Mouse (Mus musculus): ENCODE measurements around the gene Tdg. TPM values are rescaled to one million over a fixed set of nuclear protein-coding genes. Genes with fewer than 3 reads are reported as not detected.
A peak's percentile ranks its signal among the peaks of the same experiment; 100 is the strongest.

Gene Tdg
- polyA plus RNA-seq, 1 experiment from 2014 or later, result 291 TPM

GRCm38 (mm10) chr10:82639032-82639698 lies 9.5 kb downstream of the Tdg start:
- 92% methylated on average over 8 of the region's 8 CpGs for WGBS
- H3K4me1 ChIP-seq, result no peaks in the 10 kb centered on the region
- no peaks in the 10 kb centered on the region for H3K9me3 ChIP-seq
- no peak overlapping the region for H3K27ac ChIP-seq
- peaks cover 100% of the 10 kb centered on the region for H3K36me3 ChIP-seq (replicated peaks)
- H3K4me3 ChIP-seq, result no peak overlapping the region
- no peak for DNase-seq (ENCODE audit: extremely low spot score, low spot score)
- no peaks in the 10 kb centered on the region for H3K27me3 ChIP-seq (ENCODE audit: poor library complexity, severe bottlenecking)

- WGBS, result 90% methylated on average over 9 of the region's 9 CpGs
- DNase-seq (ENCODE audit: extremely low spot score, low spot score), result no peak
- no peaks in the 10 kb centered on the region for H3K27me3 ChIP-seq (ENCODE audit: poor library complexity, severe bottlenecking)
- no peaks in the 10 kb centered on the region for H3K9me3 ChIP-seq
- H3K36me3 ChIP-seq (replicated peaks), result peaks cover 100% of the 10 kb centered on the region
- no peak overlapping the region for H3K4me3 ChIP-seq
- H3K27ac ChIP-seq, result no peak overlapping the region
- no peaks in the 10 kb centered on the region for H3K4me1 ChIP-seq
These were observed 11.9 kb downstream of the Tdg start for GRCm38 (mm10) chr10:82641481-82641880.

GRCm38 (mm10) chr10:82646083-82646482 lies 16.5 kb downstream of the Tdg start:
- Histone ChIP-seq H3K9me3 (no peaks in the 10 kb centered on the region), H3K27me3 (ENCODE audit: poor library complexity, severe bottlenecking) (no peaks in the 10 kb centered on the region), H3K36me3 (replicated peaks) (peaks cover 84% of the 10 kb centered on the region), H3K4me1 (no peaks in the 10 kb centered on the region), H3K4me3 (no peak overlapping the region), H3K27ac (no peak overlapping the region)
- no peak for DNase-seq (ENCODE audit: extremely low spot score, low spot score)
- WGBS, result 94% methylated on average over 8 of the region's 8 CpGs

DNA sequence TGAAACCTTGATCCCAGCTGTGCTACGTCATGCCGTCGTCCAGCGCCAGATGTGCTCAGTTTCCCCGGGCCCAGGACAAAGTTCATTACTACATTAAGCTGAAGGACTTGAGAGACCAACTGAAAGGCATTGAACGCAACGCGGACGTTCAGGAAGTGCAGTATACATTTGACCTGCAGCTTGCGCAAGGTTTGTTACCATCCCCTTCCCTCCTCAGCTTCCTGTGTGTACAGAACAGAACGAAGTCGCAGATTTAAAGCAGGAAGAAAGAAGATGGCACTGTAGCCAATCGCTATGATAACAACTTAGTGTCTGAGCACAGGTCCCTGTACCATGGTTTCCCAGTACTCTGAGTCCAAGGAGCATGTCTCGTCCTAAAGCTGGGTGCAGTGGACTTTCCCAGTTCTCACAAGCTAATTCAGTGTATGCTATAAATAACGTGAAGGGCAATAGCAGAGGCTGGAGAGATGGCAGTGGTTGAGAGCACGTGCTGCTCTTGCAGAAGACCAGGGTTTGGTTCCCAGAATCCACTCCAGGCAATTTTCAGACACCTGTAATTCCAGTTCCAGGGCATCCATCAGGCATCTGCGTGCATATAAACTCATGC lies 17.7 kb downstream of the Tdg start:
- Histone ChIP-seq H3K36me3 (replicated peaks) (peaks cover 84% of the 10 kb centered on the region), H3K4me1 (no peaks in the 10 kb centered on the region), H3K9me3 (no peaks in the 10 kb centered on the region), H3K27ac (no peak overlapping the region), H3K4me3 (no peak overlapping the region), H3K27me3 (ENCODE audit: poor library complexity, severe bottlenecking) (no peaks in the 10 kb centered on the region)
- 97% methylated on average over 17 of the region's 17 CpGs for WGBS
- DNase-seq (ENCODE audit: extremely low spot score, low spot score), result no peak

- no peak overlapping the region for H3K4me3 ChIP-seq
- DNase-seq (ENCODE audit: extremely low spot score, low spot score), result no peak
- H3K27me3 ChIP-seq (ENCODE audit: poor library complexity, severe bottlenecking), result no peaks in the 10 kb centered on the region
- H3K4me1 ChIP-seq, result no peaks in the 10 kb centered on the region
- peaks cover 51% of the 10 kb centered on the region for H3K36me3 ChIP-seq (replicated peaks)
- 94% methylated on average over 5 of the region's 5 CpGs for WGBS
- H3K9me3 ChIP-seq, result no peaks in the 10 kb centered on the region
- no peak overlapping the region for H3K27ac ChIP-seq
These were observed 21.6 kb downstream of the Tdg start for GRCm38 (mm10) chr10:82651221-82651620.

GRCm38 (mm10) chr10:82652625-82653024 lies 23.0 kb downstream of the Tdg start:
- Histone ChIP-seq H3K4me3 (no peak overlapping the region), H3K4me1 (no peaks in the 10 kb centered on the region), H3K27ac (no peak overlapping the region), H3K36me3 (replicated peaks) (peaks cover 37% of the 10 kb centered on the region), H3K27me3 (ENCODE audit: poor library complexity, severe bottlenecking) (no peaks in the 10 kb centered on the region), H3K9me3 (no peaks in the 10 kb centered on the region)
- WGBS, result 68% methylated on average over 5 of the region's 5 CpGs
- no peak for DNase-seq (ENCODE audit: extremely low spot score, low spot score)

GRCm38 (mm10) chr10:82654581-82654980 lies 25.0 kb downstream of the Tdg start:
- Histone ChIP-seq H3K27me3 (ENCODE audit: poor library complexity, severe bottlenecking) (no peaks in the 10 kb centered on the region), H3K4me1 (no peaks in the 10 kb centered on the region), H3K27ac (no peak overlapping the region), H3K9me3 (no peaks in the 10 kb centered on the region), H3K4me3 (no peak overlapping the region), H3K36me3 (replicated peaks) (peaks cover 28% of the 10 kb centered on the region)
- WGBS, result 85% methylated on average over 3 of the region's 3 CpGs
- DNase-seq (ENCODE audit: extremely low spot score, low spot score), result no peak

DNA sequence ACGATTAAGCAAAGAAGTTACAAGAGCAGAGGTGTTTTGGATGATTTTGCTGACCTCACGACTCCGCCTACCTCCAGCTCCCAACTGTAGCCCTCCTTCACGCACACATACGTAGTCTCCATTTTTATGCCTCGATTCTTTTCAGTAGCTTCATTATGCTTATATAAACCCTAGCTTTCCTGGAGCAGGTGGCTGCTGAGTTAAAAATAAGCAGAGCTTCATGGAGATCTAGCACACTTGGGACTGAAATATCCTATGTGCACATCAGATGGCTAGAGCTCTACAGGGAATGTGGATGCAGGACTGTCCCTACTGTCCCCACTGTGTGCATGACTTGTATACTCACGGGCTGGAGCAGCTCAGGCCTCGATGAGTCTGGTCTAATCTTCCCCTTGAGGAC lies 32.2 kb downstream of the Tdg start:
- Histone ChIP-seq H3K9me3 (no peaks in the 10 kb centered on the region), H3K36me3 (replicated peaks) (no peaks in the 10 kb centered on the region), H3K27ac (no peak overlapping the region), H3K27me3 (ENCODE audit: poor library complexity, severe bottlenecking) (no peaks in the 10 kb centered on the region), H3K4me3 (no peak overlapping the region), H3K4me1 (peaks cover 3% of the 10 kb centered on the region; the same call in 1 of the 2 replicates)
- no peak for DNase-seq (ENCODE audit: extremely low spot score, low spot score)
- WGBS, result 87% methylated on average over 8 of the region's 8 CpGs

DNA sequence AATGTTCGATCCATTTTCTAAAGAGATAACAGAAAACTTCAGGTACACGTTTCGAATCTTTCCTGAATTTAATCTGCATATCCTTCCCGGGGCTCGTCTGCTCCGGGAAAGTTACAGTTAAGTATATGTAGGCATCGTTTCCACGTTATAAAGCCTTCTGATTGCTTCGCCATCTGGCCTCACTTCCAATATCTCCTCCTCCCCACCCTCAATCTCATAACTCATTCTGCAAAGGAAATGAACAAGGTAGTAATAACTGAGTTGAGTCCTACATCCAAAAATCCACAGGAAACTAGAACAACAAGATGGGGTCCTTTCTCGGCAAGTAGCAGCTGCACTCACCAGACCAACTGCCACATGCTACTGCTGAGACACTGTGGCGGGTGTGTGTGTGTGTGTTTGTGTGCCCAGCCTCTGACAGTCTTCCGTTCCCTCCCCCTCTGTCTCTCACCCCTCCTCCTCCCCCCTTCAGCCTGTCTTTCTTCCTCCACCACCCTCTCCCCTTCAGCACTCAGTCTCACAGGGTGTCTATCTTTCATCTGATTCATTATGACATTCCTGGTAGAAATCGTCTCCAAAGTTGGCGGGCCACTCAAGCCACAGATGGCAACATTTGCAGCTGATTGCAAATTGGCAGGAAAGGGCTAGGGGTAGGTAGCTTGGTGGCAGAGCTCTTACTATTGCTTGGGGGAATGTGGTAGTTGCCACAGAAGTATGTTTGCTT lies 32.8 kb downstream of the Tdg start:
- Histone ChIP-seq H3K27ac (no peak overlapping the region), H3K36me3 (replicated peaks) (no peaks in the 10 kb centered on the region), H3K9me3 (no peaks in the 10 kb centered on the region), H3K4me3 (no peak overlapping the region), H3K27me3 (ENCODE audit: poor library complexity, severe bottlenecking) (no peaks in the 10 kb centered on the region), H3K4me1 (peaks cover 4% of the 10 kb centered on the region; the same call in 1 of the 2 replicates)
- WGBS, result 93% methylated on average over 14 of the region's 14 CpGs
- no peak for DNase-seq (ENCODE audit: extremely low spot score, low spot score)

GRCm38 (mm10) chr10:82663289-82663688 lies 33.7 kb downstream of the Tdg start:
- H3K27ac ChIP-seq, result no peak overlapping the region
- H3K9me3 ChIP-seq, result no peaks in the 10 kb centered on the region
- peaks cover 4% of the 10 kb centered on the region; the same call in 1 of the 2 replicates for H3K4me1 ChIP-seq
- WGBS, result 88% methylated on average over 2 of the region's 2 CpGs
- DNase-seq (ENCODE audit: extremely low spot score, low spot score), result no peak
- no peaks in the 10 kb centered on the region for H3K27me3 ChIP-seq (ENCODE audit: poor library complexity, severe bottlenecking)
- no peak overlapping the region for H3K4me3 ChIP-seq
- no peaks in the 10 kb centered on the region for H3K36me3 ChIP-seq (replicated peaks)

- DNase-seq (ENCODE audit: extremely low spot score, low spot score), result no peak
- H3K27ac ChIP-seq, result no peak overlapping the region
- 52% methylated on average over 3 of the region's 3 CpGs for WGBS
- H3K9me3 ChIP-seq, result no peaks in the 10 kb centered on the region
- H3K27me3 ChIP-seq (ENCODE audit: poor library complexity, severe bottlenecking), result no peaks in the 10 kb centered on the region
- peaks cover 4% of the 10 kb centered on the region; the same call in 1 of the 2 replicates for H3K4me1 ChIP-seq
- H3K4me3 ChIP-seq, result no peak overlapping the region
- no peaks in the 10 kb centered on the region for H3K36me3 ChIP-seq (replicated peaks)
These were observed 36.3 kb downstream of the Tdg start for GRCm38 (mm10) chr10:82665951-82666350.

DNA sequence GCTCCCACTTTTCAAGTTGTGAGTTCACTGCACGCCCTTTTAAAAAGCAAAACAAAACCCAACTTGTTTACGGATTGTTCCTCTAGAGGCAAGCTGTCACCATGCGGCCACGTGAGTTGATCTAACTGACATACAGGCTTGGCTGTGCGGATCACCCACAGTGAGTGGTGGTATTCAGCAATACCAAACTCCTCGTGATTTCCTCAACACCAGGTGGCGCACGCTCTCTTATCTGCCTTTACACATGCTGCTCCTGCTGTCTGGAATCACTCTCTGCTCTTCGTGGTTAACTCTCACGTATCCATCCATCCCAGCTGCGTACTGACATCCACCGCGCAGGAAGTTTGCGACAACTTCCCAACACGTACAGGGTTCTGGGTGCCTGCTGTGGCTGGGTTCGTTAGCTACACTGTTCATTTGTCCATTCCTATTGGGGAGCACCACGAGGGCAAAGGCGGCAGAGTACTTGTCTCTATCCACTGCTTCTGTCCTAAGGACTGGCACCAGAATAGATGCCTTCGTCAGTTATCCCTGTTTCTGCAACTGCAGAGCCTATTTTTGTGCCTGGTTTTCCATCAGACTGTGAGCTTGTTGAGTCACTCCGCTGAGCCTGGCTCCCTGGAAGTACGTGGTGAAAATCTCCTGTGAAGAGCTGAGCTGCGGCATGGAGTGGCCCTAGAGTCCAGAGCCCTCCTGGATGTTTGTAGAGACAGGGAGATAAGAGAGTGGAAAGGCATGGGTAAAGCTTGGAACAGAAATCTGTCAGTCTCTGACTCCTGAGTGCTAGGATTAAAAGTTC lies 37.0 kb downstream of the Tdg start:
- 26% methylated on average over 22 of the region's 22 CpGs for WGBS
- H3K27me3 ChIP-seq (ENCODE audit: poor library complexity, severe bottlenecking), result no peaks in the 10 kb centered on the region
- H3K9me3 ChIP-seq, result no peaks in the 10 kb centered on the region
- DNase-seq (ENCODE audit: extremely low spot score, low spot score), result peak; percentile 83
- peak overlapping the region; percentile 38 for H3K4me3 ChIP-seq
- H3K4me1 ChIP-seq, result peaks cover 4% of the 10 kb centered on the region; the same call in 1 of the 2 replicates
- no peaks in the 10 kb centered on the region for H3K36me3 ChIP-seq (replicated peaks)
- H3K27ac ChIP-seq, result 0 out of 2 replicates have a peak overlapping the region, but pooled peaks have one; percentile 12
